Mouse (Mus musculus): ENCODE results near the gene Acin1. TPM values are rescaled to one million over a fixed set of nuclear protein-coding genes. Genes with fewer than 3 reads are reported as not detected.

The Acin1 gene
- 100 to 1,000 TPM; 302 to 334 TPM for total RNA-seq (2023)

GRCm38 (mm10) chr14:54686522-54687143, at the start of gene Acin1:
TSS of gene Acin1 (minus strand) at chr14:54686931.

GRCm38 (mm10) chr14:54712074-54712473, 25.3 kb upstream of the Acin1 start, which contains the start of gene Cebpe:
TSS of gene Cebpe (minus strand) at chr14:54712174.

DNA sequence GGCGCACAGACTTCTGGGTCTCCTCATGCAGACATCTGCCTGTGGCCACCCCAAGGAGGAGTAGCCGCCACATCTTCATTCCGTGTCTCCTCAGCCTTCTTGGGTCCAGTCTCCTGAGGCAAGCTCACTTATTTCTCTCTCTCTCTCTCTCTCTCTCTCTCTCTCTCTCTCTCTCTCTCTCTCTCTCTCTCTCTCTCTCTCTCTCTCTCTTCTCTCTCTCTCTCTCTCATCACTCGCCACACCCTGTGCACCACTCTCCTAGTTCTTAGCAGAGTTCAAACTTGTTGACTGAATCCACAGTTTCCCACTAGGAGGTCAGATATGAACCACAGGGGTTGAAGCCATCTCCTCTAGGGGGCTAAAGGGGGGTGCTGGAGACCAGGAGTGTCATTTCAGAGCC, 12.0 kb upstream of the Acin1 start, which contains the start of gene Gm29776:
TSS of gene Gm29776 (minus strand) at position 101 of the 400 bp plus-strand sequence.

GRCm38 (mm10) chr14:54686063-54686521, 639 bp downstream of the Acin1 start, which contains the start of gene 1700123O20Rik:
TSS of gene 1700123O20Rik (plus strand) at chr14:54686216.

DNA sequence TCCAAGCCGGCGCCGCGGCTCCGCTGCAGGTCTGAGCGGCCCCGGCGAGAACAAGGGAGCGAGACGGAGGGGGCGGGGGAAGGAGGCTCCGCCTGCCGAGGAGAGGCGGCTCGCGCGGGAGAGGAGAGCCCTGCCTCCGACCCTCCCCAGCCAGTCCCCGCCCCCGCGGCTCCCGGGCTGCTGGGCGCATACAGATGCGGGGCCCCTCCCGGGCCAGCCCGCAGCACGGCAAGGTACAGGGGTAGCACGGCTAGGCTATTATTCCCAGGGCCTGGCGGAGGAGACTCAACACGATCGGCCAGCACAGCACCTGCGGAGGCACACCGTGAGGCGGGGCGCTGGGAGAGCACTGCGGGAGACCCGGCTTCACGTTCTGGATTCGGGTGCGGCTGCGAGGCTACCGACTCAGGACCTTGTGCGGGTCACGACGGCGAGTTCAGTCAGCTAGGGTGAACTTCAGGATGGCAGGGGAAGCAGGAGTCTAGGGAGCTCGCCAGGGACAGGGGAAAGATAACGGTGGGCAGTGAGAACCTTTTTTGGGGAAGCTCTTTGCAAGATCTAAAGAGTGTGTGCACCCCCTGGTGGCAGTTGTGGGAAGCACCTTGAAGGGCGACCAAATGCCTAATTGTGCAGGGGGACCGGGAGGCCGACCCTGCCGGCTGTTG, 45.3 kb downstream of the Acin1 start, which contains the start of gene Cdh24:
TSS of gene Cdh24 (minus strand) at position 60 of the 665 bp plus-strand sequence.

GRCm38 (mm10) chr14:54640946-54641304, 45.8 kb downstream of the Acin1 start, which contains the start of gene Gm17606:
TSS of gene Gm17606 (plus strand) at chr14:54640952.

GRCm38 (mm10) chr14:54621133-54621532, 65.6 kb downstream of the Acin1 start, which contains the start of gene Psmb11:
TSS of gene Psmb11 (plus strand) at chr14:54621433.

GRCm38 (mm10) chr14:54617897-54618365, 68.8 kb downstream of the Acin1 start, which contains the start of gene Psmb5:
TSS of gene Psmb5 (minus strand) at chr14:54618022.

GRCm38 (mm10) chr14:54605752-54606321, 80.9 kb downstream of the Acin1 start, which contains the start of gene 4931414P19Rik:
TSS of gene 4931414P19Rik (minus strand) at chr14:54605993.

Other genes starting within 250 kb of the Acin1 start
- 100 to 1,000 TPM; 109 to 130 TPM for gene Lrp10, start 222.8 kb downstream of the Acin1 start, total RNA-seq (2023)
- gene Rem2, start 210.8 kb downstream of the Acin1 start, total RNA-seq (2023) = not detected
- 10 to 100 TPM; 13.4 to 14.5 TPM for gene Prmt5, start 169.4 kb downstream of the Acin1 start, total RNA-seq (2023)
- 1 to 10 TPM; 7.1 to 7.4 TPM for gene Haus4, start 132.3 kb downstream of the Acin1 start, total RNA-seq (2023)
- under 1 TPM; 0.79 to 0.84 TPM for gene Ajuba, start 109.4 kb downstream of the Acin1 start, total RNA-seq (2023)
- 1 to 10 TPM; 6.6 to 7.8 TPM for gene 4931414P19Rik, start 80.9 kb downstream of the Acin1 start, total RNA-seq (2023)
- gene Psmb5, start 68.9 kb downstream of the Acin1 start, total RNA-seq (2023) = 10 to 100 TPM; 63.1 to 66.7 TPM
- not detected for gene Psmb11, start 65.5 kb downstream of the Acin1 start, total RNA-seq (2023)
- gene Gm17606, start 46.0 kb downstream of the Acin1 start, total RNA-seq (2023) = not detected
- gene Cdh24, start 45.6 kb downstream of the Acin1 start, total RNA-seq (2023) = 1 to 10 TPM in 1 of 2 experiments, under 1 TPM in 1; 0.76 to 2.9 TPM
- 10 to 100 TPM; 22.4 to 23.1 TPM for gene 1700123O20Rik, start 715 bp downstream of the Acin1 start, total RNA-seq (2023)
- not detected for gene Gm29776, start 11.9 kb upstream of the Acin1 start, total RNA-seq (2023)
- gene Cebpe, start 25.2 kb upstream of the Acin1 start, total RNA-seq (2023) = 1 to 10 TPM; 1.4 to 2.4 TPM
- gene Slc7a8, start 95.0 kb upstream of the Acin1 start, total RNA-seq (2023) = 10 to 100 TPM; 33.9 to 35.1 TPM
- gene Rnf212b, start 127.2 kb upstream of the Acin1 start, total RNA-seq (2023) = not detected
- 10 to 100 TPM in 1 of 2 experiments, 1 to 10 TPM in 1; 8.8 to 10.4 TPM for gene Homez, start 184.0 kb upstream of the Acin1 start, total RNA-seq (2023)
- gene Ppp1r3e, start 190.6 kb upstream of the Acin1 start, total RNA-seq (2023) = 1 to 10 TPM; 4.9 to 7.5 TPM
- 10 to 100 TPM; 10.5 to 18.6 TPM for gene Bcl2l2, start 196.4 kb upstream of the Acin1 start, total RNA-seq (2023)
- gene Gm20521, start 196.5 kb upstream of the Acin1 start, total RNA-seq (2023) = 1 to 10 TPM; 1.5 to 2.0 TPM
- gene Pabpn1, start 205.6 kb upstream of the Acin1 start, total RNA-seq (2023) = 100 to 1,000 TPM; 173 to 176 TPM
- gene Slc22a17, start 226.2 kb upstream of the Acin1 start, total RNA-seq (2023) = 1 to 10 TPM; 5.2 to 7.3 TPM
- not detected for gene Efs, start 239.2 kb upstream of the Acin1 start, total RNA-seq (2023)
- gene Il25, start 245.8 kb upstream of the Acin1 start, total RNA-seq (2023) = not detected
- not detected for gene Cmtm5, start 249.3 kb upstream of the Acin1 start, total RNA-seq (2023)

Data from monocyte, adult 59 days (primary cell).